Mouse (Mus musculus) layer of hippocampus, adult 6 months (tissue): ENCODE measurements around the gene Mxra8. TPM values are rescaled to one million over a fixed set of nuclear protein-coding genes. Genes with fewer than 3 reads are reported as not detected.

Source experiments
- long read RNA-seq, 2 experiments: library from polyadenylated mRNA; unstranded; transcript quantifications; one replicate each; pipeline ENCODE4 v2.0.0; 2019 to 2020
- microRNA-seq: library from miRNA; unstranded; fragments of <30 nt; microRNA quantifications from one replicate; pipeline ENCODE4 v1.2.0, GENCODE M21; 2020
- polyA plus RNA-seq: library from polyadenylated mRNA; unstranded; fragments of <200 nt; fragmentation: Nextera tagmentation; gene quantifications from 2 replicates; pipeline ENCODE4 v1.2.3, GENCODE M21; 2021

Mxra8 gene
- polyA plus RNA-seq: 6.7 and 11.4 TPM in 2 replicates
- long read RNA-seq, experiment 1, partial matches to known transcripts: 1 of 3 reads
- long read RNA-seq, experiment 1, other reads (novel, unspliced or antisense): 2 of 3 reads
- long read RNA-seq, experiment 2, partial matches to known transcripts: 2 of 10 reads
- long read RNA-seq, experiment 2, other reads (novel, unspliced or antisense): 8 of 10 reads

DNA sequence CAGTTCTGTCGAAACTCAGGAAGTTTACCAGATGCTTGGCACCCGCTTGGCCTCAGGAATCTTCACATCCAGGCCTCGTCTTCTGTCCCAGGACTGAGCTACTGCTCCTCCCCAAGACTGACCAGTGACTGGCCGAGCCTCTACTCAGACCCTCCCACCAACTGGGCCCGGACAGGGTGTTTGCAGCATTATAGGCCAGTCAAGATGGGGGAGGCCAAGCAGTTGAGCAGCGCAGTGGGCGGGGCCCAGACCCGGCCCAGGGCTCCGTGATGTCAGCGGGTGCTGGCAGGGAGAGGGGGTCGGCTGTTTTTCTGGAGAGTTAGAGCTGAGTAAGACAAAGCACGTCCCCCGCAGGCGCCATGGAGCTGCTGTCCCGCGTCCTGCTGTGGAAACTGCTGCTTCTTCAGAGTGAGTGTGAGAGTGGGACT, at the start of gene Mxra8:
TSS of gene Mxra8 (plus strand) at position 198 of the 428 bp plus-strand sequence.

DNA sequence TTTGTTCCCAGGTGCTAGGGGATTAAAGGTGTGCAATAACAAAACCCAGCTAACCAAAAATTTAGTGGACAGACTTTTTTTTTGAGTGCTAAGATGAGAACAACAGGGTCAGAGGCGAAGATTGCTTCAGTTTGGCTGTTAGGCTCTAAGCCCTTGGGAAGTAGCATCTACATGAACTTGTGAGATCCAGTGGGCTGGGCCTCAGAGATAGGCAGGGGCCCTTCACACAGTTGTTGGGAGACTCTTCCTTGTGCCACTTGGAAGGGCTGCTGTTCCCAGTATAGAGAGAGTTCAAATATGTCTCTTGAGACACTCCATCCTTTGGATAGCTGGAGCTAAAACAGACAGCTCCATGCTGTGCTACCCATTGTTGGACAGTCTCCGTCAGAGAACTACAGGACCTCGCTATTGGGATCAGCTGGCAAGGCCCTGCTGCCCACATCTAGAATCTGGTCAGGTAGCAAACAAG, 49.4 kb upstream of the Mxra8 start, which contains the start of gene Ankrd65:
TSS of gene Ankrd65 (plus strand) at position 419 of the 469 bp plus-strand sequence.

DNA sequence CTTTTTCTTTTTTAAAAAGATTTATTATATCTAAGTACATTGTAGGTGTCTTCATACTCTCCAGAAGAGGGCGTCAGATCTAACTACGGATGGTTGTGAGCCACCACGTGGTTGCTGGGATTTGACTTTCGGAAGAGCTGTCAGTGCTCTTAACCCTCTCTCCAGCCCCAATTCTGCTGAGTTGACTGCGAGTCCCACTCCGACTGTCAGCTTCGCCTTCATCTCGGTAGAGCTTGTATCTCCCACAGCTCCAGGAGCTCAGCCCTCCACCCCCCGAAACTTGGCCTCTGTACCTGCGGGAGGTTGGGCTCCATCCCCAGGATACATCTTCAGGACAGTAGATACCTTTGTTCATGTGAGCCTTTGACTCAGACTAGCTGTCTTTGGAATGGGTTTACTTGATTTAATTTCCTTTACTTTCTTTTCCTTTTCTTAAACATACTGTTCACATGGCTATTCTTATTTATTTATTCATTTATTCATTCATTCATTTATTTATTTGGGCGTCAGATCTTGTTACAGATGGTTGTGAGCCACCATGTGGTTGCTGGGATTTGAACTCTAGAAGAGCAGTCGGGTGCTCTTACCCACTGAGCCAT, 36.6 kb upstream of the Mxra8 start, which contains the start of gene Mrpl20:
TSS of gene Mrpl20 (plus strand) at position 138 of the 599 bp plus-strand sequence.

DNA sequence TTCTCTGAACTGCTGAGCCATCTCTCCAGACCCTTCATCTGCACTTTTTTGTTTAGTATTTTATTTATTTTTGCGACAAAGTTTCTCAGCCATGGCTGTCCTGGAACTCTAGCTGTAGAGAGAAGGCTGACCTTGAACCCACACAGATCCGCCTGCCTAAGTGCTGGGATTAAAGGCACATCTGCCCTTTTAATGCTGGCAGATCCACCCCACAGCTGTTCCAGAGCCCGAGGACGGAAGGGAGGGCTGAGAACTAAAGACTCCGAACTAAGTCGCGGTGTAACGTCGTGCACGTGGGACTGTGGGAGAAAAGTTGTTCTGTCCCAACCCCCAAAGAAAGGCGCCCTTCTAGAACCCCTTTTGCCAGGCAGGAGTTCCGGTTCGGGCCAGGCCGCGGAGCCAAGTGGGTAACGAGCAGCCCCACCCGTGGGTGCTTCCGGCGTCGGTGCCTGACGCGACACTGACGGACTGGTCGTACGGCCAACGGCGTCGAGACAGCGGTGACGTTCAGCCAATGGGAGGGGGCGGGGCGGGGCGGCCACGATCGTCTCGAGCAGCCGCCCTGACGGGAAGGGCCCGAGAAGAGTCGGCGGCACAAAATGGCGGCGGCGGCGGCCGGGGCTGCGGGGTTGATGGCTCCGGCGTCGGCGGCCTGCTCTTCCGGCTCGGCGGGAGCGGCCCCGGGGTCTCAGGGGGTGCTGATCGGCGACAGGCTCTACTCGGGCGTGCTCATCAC, 27.4 kb upstream of the Mxra8 start, which contains the start of gene Ccnl2:
TSS of gene Ccnl2 (plus strand) at position 561 of the 736 bp plus-strand sequence.

DNA sequence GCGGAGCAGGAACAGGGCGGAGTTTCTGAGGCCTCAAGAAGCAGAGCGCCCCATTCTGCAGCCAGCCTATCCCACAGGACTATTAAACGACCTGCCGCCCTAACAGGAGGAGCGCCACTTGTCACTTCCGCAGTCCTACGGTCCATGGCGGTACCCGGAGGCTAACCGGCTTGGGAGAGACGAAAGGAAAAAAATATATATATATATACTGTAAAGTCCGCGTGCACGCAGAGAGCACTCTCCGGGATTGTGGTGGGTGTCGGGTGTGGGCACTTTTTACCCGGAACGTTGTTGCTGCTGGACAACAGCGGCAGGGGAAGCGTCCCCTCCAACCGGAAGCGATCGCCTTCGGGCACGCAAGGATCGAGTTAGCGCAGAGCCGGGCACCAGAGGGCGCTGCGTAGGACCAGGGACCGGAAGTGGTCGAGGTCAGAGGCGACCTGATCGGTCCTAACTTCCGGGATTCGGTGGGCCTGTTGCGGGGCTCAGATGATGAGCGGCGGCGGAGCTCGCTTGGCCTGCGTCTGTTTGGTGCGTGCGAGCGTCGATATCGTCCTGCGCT, 8.2 kb upstream of the Mxra8 start, which contains the start of gene Aurkaip1:
TSS of gene Aurkaip1 (plus strand) at position 68 of the 562 bp plus-strand sequence.

DNA sequence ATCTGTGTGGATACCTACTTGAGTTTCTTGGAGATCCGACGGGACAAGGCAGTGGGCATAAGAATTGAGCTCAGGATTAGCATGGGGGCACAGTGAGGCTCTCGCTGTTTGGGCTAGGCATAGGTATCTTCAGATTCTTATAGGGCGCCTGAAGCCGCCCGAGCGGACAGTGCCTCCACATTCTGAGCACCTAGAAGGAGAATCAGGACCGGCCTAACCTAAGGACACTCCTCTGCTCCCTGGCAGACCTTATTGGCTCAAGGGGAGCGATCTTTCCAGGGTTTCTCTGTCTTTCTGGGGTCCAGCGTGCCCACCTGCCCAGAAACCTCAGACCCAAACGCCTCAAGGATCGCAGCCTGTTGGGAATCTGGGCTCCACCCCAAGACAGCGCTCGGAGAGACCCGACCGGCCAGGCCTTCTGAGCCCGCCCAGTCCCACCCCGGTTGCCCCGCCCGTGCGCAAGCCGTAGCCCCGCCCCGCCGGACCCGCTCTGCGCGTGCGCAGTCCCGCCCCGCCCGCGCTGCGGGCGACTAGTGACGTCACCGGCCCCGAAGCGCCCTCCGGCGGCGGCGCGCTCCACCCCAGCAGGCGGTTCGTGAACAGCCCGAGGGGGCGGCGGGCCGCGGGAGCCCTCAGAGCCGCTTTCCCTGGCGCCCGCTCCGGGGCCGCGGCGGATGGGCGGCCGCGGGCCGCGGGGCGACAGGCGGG, 7.5 kb downstream of the Mxra8 start, which contains the start of gene Dvl1:
TSS of gene Dvl1 (plus strand) at position 532 of the 708 bp plus-strand sequence.

DNA sequence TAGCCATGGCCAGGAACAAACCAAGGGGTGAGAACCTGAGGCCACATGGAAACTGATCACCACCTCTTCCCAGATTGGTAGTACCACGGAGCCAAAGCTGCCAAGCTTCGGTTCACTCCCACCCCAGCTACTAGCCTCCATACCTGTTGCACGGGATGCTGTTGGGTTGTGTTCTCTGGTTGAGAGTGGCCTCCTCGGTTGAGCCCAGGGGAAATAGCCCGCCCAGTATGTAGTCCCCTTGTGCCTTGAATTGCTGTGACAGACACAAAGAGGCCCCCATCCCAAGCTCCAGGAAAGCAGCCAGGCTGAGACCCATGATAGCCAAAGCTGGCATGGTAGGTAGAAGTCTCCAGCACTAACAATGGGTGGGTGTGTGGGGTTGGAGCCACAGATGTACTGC, 23.5 kb downstream of the Mxra8 start, which contains the start of gene Tas1r3:
TSS of gene Tas1r3 (minus strand) at position 362 of the 400 bp plus-strand sequence.

DNA sequence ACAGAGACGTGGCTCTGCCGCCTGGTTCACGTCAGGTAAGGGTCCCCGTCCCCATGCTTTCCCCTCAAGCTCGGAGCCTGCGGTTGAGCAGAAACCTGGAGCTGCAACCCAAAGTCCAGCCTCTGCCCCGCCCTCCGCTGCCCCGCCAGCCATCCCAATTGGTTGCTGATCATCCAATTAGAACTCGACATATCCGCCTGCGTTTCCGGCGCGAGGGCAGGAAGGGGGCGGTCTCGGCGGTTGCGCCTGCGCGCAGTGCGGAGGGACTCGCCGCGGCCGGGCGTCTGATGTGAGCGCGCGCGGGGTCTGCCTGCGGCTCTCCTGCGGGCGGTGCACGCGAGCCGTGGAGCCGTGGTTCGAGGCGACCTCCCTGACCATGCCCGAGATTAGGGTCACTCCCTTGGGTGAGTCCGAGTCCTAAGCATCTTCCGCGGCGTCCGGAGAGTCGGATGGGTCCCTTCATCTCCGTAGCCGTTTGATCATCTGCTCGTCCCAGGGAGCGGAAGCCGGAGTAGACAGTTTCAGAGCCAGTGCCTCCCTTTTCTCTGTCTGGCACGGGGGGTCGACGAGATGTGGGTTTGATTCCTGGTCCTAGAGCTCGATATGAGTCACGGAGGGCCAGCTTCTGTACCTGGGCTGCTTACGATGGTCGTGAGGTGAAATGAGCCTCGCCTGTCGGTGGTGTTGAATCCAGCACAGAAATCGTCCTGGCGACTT, 30.0 kb downstream of the Mxra8 start, which contains the start of the genes Cptp and Ints11:
TSS of gene Cptp (minus strand) at position 124 of the 717 bp plus-strand sequence.
TSS of gene Ints11 (plus strand) at position 230 of the 717 bp plus-strand sequence.

DNA sequence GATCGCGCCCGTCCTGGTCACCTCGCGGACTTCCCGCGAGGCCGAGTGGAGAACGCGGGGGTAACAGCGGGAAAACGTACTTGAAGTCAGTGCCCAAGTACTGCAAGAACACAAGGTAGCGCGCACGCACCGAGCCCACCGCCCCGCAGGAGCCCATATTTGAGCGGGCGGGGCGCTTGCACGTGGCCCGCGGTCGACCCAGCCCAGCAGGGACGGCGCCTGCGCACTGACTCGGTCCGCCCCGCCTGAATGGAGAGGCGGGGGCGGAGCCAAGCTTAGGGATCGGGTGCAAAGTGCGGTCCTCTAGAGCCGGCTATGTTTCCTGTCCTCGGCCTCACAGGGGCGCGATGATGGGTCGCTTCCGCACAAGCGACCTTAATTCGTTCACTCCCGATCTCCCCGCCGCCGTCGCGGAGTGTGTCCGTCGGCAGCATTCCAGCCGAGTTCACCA, 52.1 kb downstream of the Mxra8 start, which contains the start of the genes Pusl1 and Acap3:
TSS of gene Pusl1 (minus strand) at position 231 of the 451 bp plus-strand sequence.
TSS of gene Acap3 (plus strand) at position 272 of the 451 bp plus-strand sequence.

Small RNA genes within 50 kb of the gene (microRNA-seq; reads per million reads assigned to microRNA genes)
- gene Gm27743: not detected

Other genes with a start within 250 kb of the Mxra8 start
- 26.4 and 31.2 TPM in 2 replicates for gene Slc35e2, start 238.3 kb upstream of the Mxra8 start, polyA plus RNA-seq
- 35.4 and 39.2 TPM in 2 replicates for gene Cdk11b, start 214.8 kb upstream of the Mxra8 start, polyA plus RNA-seq
- not detected in 2 replicates for gene Gm10563, start 194.3 kb upstream of the Mxra8 start, polyA plus RNA-seq
- gene Mmp23, start 186.3 kb upstream of the Mxra8 start, polyA plus RNA-seq: 0.45 and 0.87 TPM in 2 replicates
- gene Mib2, start 170.5 kb upstream of the Mxra8 start, polyA plus RNA-seq: 14.8 and 16.5 TPM in 2 replicates
- gene Fndc10, start 145.3 kb upstream of the Mxra8 start, polyA plus RNA-seq: 10.0 and 11.8 TPM in 2 replicates
- 201 and 210 TPM in 2 replicates for gene Ssu72, start 134.9 kb upstream of the Mxra8 start, polyA plus RNA-seq
- gene Tmem240, start 104.9 kb upstream of the Mxra8 start, polyA plus RNA-seq: 2.4 and 2.9 TPM in 2 replicates
- gene Atad3a, start 78.6 kb upstream of the Mxra8 start, polyA plus RNA-seq: 28.5 and 32.9 TPM in 2 replicates
- 14.0 and 15.3 TPM in 2 replicates for gene Vwa1, start 65.0 kb upstream of the Mxra8 start, polyA plus RNA-seq
- gene Tmem88b, start 53.8 kb upstream of the Mxra8 start, polyA plus RNA-seq: 10.0 and 10.7 TPM in 2 replicates
- 0.19 TPM in 1 of 2 replicates, not detected in the other for gene Ankrd65, start 49.2 kb upstream of the Mxra8 start, polyA plus RNA-seq
- gene Mrpl20, start 36.8 kb upstream of the Mxra8 start, polyA plus RNA-seq: 367 and 368 TPM in 2 replicates
- gene Ccnl2, start 27.2 kb upstream of the Mxra8 start, polyA plus RNA-seq: 23.5 and 25.2 TPM in 2 replicates
- 269 and 273 TPM in 2 replicates for gene Aurkaip1, start 8.4 kb upstream of the Mxra8 start, polyA plus RNA-seq
- gene Dvl1, start 7.7 kb downstream of the Mxra8 start, polyA plus RNA-seq: 4.7 TPM in 2 replicates
- gene Tas1r3, start 23.7 kb downstream of the Mxra8 start, polyA plus RNA-seq: 0.05 and 0.08 TPM in 2 replicates
- gene Cptp, start 29.8 kb downstream of the Mxra8 start, polyA plus RNA-seq: 14.0 and 15.0 TPM in 2 replicates
- gene Ints11, start 29.9 kb downstream of the Mxra8 start, polyA plus RNA-seq: 35.4 and 38.5 TPM in 2 replicates
- gene Pusl1, start 52.1 kb downstream of the Mxra8 start, polyA plus RNA-seq: 45.2 and 57.4 TPM in 2 replicates
- gene Acap3, start 52.1 kb downstream of the Mxra8 start, polyA plus RNA-seq: 25.0 and 25.7 TPM in 2 replicates
- gene Ube2j2, start 104.2 kb downstream of the Mxra8 start, polyA plus RNA-seq: 39.1 and 45.7 TPM in 2 replicates
- 24.1 and 39.1 TPM in 2 replicates for gene C1qtnf12, start 122.6 kb downstream of the Mxra8 start, polyA plus RNA-seq
- 22.8 and 23.7 TPM in 2 replicates for gene B3galt6, start 153.0 kb downstream of the Mxra8 start, polyA plus RNA-seq
- 149 and 160 TPM in 2 replicates for gene Sdf4, start 153.2 kb downstream of the Mxra8 start, polyA plus RNA-seq
- gene Tnfrsf4, start 174.2 kb downstream of the Mxra8 start, polyA plus RNA-seq: not detected in 2 replicates
- gene Tnfrsf18, start 186.5 kb downstream of the Mxra8 start, polyA plus RNA-seq: 0.21 and 0.23 TPM in 2 replicates
- gene Ttll10, start 219.7 kb downstream of the Mxra8 start, polyA plus RNA-seq: 0.19 and 0.30 TPM in 2 replicates